Mouse (Mus musculus) myocyte (in vitro differentiated cells): ENCODE measurements at regions not wholly inside any gene's neighbourhood (a gene's known extent, or its start where the extent isn't known, plus 50 kb on each side); places are given as distances from the start of the nearest gene placed in this dataset.

Experiments
- MAX ChIP-seq: IDR thresholded peaks from one replicate; pipeline ENCODE4 v1.6.1; 2011; ENCODE audit warnings: low read depth, mild to moderate bottlenecking, control low read depth
- MYOG ChIP-seq, 3 experiments: IDR thresholded peaks; one replicate each; pipeline ENCODE4 v1.6.1; 2011; ENCODE audit warnings: control low read depth in 2 of 3, low read depth in 2 of 3, mild to moderate bottlenecking in 2 of 3; ENCODE audit not compliant: insufficient read length in 2 of 3, control insufficient read depth in 1 of 3, insufficient read depth in 1 of 3
- POLR2A ChIP-seq: IDR thresholded peaks from one replicate; pipeline ENCODE4 v1.6.1; 2011; ENCODE audit warnings: low read depth, mild to moderate bottlenecking, control low read depth, moderate library complexity; ENCODE audit not compliant: insufficient read length
- TCF12 ChIP-seq: IDR thresholded peaks from one replicate; pipeline ENCODE4 v1.6.1; 2011; ENCODE audit warnings: mild to moderate bottlenecking, control low read depth; ENCODE audit not compliant: poor library complexity, insufficient read depth, severe bottlenecking
- USF1 ChIP-seq: IDR thresholded peaks from one replicate; pipeline ENCODE4 v1.6.1; 2011; ENCODE audit warnings: low read depth, mild to moderate bottlenecking, control low read depth, moderate library complexity

GRCm38 (mm10) chr15:6231308-6232103, 68.1 kb upstream of the Dab2 start:
- TF ChIP-seq MYOG (IDR thresholded peaks at IDR 0.05; ENCODE audit: control insufficient read depth in 1 of 3, insufficient read depth in 1 of 3, insufficient read length in 2 of 3, low read depth in 2 of 3) (no peak), POLR2A (no peak), USF1 (no peak), MAX (no peak), TCF12 (no peak)
